Mouse (Mus musculus) lung, adult 2 months (tissue): ENCODE data around the gene Ddx18. TPM values are rescaled to one million over a fixed set of nuclear protein-coding genes. Genes with fewer than 3 reads are reported as not detected.
A peak's percentile ranks its signal among the peaks of the same experiment; 100 is the strongest.

Experiments used
- DNase-seq: peaks from one replicate; pipeline ENCODE4 v3.0.0; 2022
- H3K4me1 ChIP-seq: fragments of 200-500 bp; 2 replicates; pipeline ENCODE4 v1.6.1; 2011; ENCODE audit warnings: low read length; ENCODE audit not compliant: control insufficient read depth, insufficient read depth
- H3K4me3 ChIP-seq: fragments of 200-500 bp; replicated peaks from 2 replicates; pipeline ENCODE3; 2011; ENCODE audit warnings: low read depth, mild to moderate bottlenecking, control low read depth, low read length; ENCODE audit errors: extremely low read depth
- CTCF ChIP-seq: fragments of 200-500 bp; IDR thresholded peaks from 2 replicates; pipeline ENCODE4 v1.5.1; 2011; ENCODE audit warnings: mild to moderate bottlenecking, low read length, control low read depth; ENCODE audit not compliant: insufficient read depth
- POLR2A ChIP-seq: fragments of 200-500 bp; IDR thresholded peaks from 2 replicates; pipeline ENCODE4 v1.6.1; 2011; ENCODE audit warnings: low read depth, mild to moderate bottlenecking, control low read depth, low read length, borderline replicate concordance; ENCODE audit errors: extremely low read depth
- WGBS: fragments of 180-500 bp; shearing (Covaris S2); methylation state at CpG from one replicate; pipeline ENCODE4 v1.1.7; 2018; 5-methylcytosine and 5-hydroxymethylcytosine counted together
- polyA plus RNA-seq: library from polyadenylated mRNA; depleted of rRNA; stranded (reverse); fragments of >200 nt; gene quantifications from 2 replicates; pipeline ENCODE4 v1.2.3, GENCODE M21; 2012; rRNA removed

The Ddx18 gene
- 23.7 and 42.0 TPM in 2 replicates for polyA plus RNA-seq

GRCm38 (mm10) chr1:121567521-121568489 lies at the start of gene Ddx18:
Gene Ddx18, minus strand, starts transcription at chr1:121567989.
- TF ChIP-seq CTCF = peak; percentile 77
- TF ChIP-seq POLR2A = peak; percentile 65; the same call in 1 of the 2 replicates
- H3K4me1 ChIP-seq = peaks cover 5% of the 10 kb centered on the region; the same call in 1 of the 2 replicates
- 7% methylated on average over 53 of the region's 53 CpGs for WGBS
- peak within 1 kb of the TSS; percentile 94 for H3K4me3 ChIP-seq
- peak; percentile 96 for DNase-seq

- no peaks in the 10 kb centered on the region for H3K4me1 ChIP-seq
- 42% methylated on average over 7 of the region's 7 CpGs for WGBS
Observed at GRCm38 (mm10) chr1:121608000-121608399, 40.2 kb upstream of the Ddx18 start.

GRCm38 (mm10) chr1:121605118-121605517 lies 37.3 kb upstream of the Ddx18 start:
- 46% methylated on average over 6 of the region's 6 CpGs for WGBS
- DNase-seq = no peak
- no peak for TF ChIP-seq CTCF
- no peak for TF ChIP-seq POLR2A

More at GRCm38 (mm10) chr1:121608000-121608399, 40.2 kb upstream of the Ddx18 start:
- no peak overlapping the region for H3K4me3 ChIP-seq
- TF ChIP-seq CTCF = no peak
- no peak for TF ChIP-seq POLR2A
- DNase-seq = no peak

GRCm38 (mm10) chr1:121601893-121602292 lies 34.1 kb upstream of the Ddx18 start:
- H3K4me1 ChIP-seq = no peaks in the 10 kb centered on the region
- TF ChIP-seq CTCF (no peak), POLR2A (no peak)
- DNase-seq = no peak
- no peak overlapping the region for H3K4me3 ChIP-seq
- 77% methylated on average over 6 of the region's 6 CpGs for WGBS

More at GRCm38 (mm10) chr1:121605118-121605517, 37.3 kb upstream of the Ddx18 start:
- Histone ChIP-seq H3K4me1 (no peaks in the 10 kb centered on the region), H3K4me3 (no peak overlapping the region)

GRCm38 (mm10) chr1:121601084-121601483 lies 33.3 kb upstream of the Ddx18 start:
- Histone ChIP-seq H3K4me3 (no peak overlapping the region), H3K4me1 (no peaks in the 10 kb centered on the region)
- 38% methylated on average over 1 of the region's 1 CpGs for WGBS
- DNase-seq = no peak
- no peak for TF ChIP-seq CTCF
- TF ChIP-seq POLR2A = no peak

GRCm38 (mm10) chr1:121598421-121598820 lies 30.6 kb upstream of the Ddx18 start:
- Histone ChIP-seq H3K4me1 (no peaks in the 10 kb centered on the region), H3K4me3 (no peak overlapping the region)
- DNase-seq = no peak
- no peak for TF ChIP-seq POLR2A
- no peak for TF ChIP-seq CTCF
- WGBS = 30% methylated on average over 3 of the region's 3 CpGs

GRCm38 (mm10) chr1:121596951-121597625 lies 29.3 kb upstream of the Ddx18 start:
- no peaks in the 10 kb centered on the region for H3K4me1 ChIP-seq
- DNase-seq = no peak
- WGBS = 20% methylated on average over 4 of the region's 4 CpGs
- H3K4me3 ChIP-seq = no peak overlapping the region
- TF ChIP-seq CTCF = no peak
- no peak for TF ChIP-seq POLR2A

- no peaks in the 10 kb centered on the region for H3K4me1 ChIP-seq
- DNase-seq = no peak
- H3K4me3 ChIP-seq = no peak overlapping the region
- TF ChIP-seq POLR2A (no peak), CTCF (no peak)
- WGBS = 40% methylated on average over 6 of the region's 6 CpGs
Observed at GRCm38 (mm10) chr1:121584838-121585237, 17.0 kb upstream of the Ddx18 start.

GRCm38 (mm10) chr1:121581133-121581855 lies 13.5 kb upstream of the Ddx18 start:
- TF ChIP-seq CTCF = no peak
- TF ChIP-seq POLR2A = no peak
- H3K4me3 ChIP-seq = no peak overlapping the region
- H3K4me1 ChIP-seq = no peaks in the 10 kb centered on the region
- WGBS = 73% methylated on average over 5 of the region's 5 CpGs
- no peak for DNase-seq
